Mouse (Mus musculus) gastrocnemius, adult 18-20 months (tissue): ENCODE measurements around the gene 6430548M08Rik. TPM values are rescaled to one million over a fixed set of nuclear protein-coding genes. Genes with fewer than 3 reads are reported as not detected.

Experiments
- total RNA-seq, 2 experiments: library from RNA; stranded (reverse); gene quantifications; 2 replicates each; pipeline ENCODE4 v1.2.3; 2021

Gene 6430548M08Rik
- total RNA-seq, 2 experiments from 2014 or later, result 23.3 to 45.0 TPM

Other genes with a start within 250 kb of the 6430548M08Rik start
- gene Usp10, start 203.8 kb upstream of the 6430548M08Rik start, total RNA-seq, result 10 to 100 TPM; 62.1 to 62.7 TPM
- gene Gm20388, start 203.3 kb upstream of the 6430548M08Rik start, total RNA-seq, result 10 to 100 TPM; 10.5 to 12.3 TPM
- 10 to 100 TPM; 11.2 to 13.1 TPM for gene Crispld2, start 121.7 kb upstream of the 6430548M08Rik start, total RNA-seq
- gene Zdhhc7, start 12.7 kb upstream of the 6430548M08Rik start, total RNA-seq, result 10 to 100 TPM; 20.4 to 24.6 TPM
- gene Fam92b, start 63.3 kb downstream of the 6430548M08Rik start, total RNA-seq, result not detected
- gene Gse1, start 114.3 kb downstream of the 6430548M08Rik start, total RNA-seq, result 10 to 100 TPM; 28.9 to 32.6 TPM